Mouse (Mus musculus) heart, adult 2 months (tissue): ENCODE results near the gene Trak1.

Experiments used
- CTCF ChIP-seq: fragments of 200-600 bp; IDR thresholded peaks from 2 replicates; pipeline ENCODE4 v1.8.1; 2022; ENCODE audit warnings: antibody characterized with exemption, mild to moderate bottlenecking, moderate library complexity
- POLR2A ChIP-seq: fragments of 200-500 bp; IDR thresholded peaks from 2 replicates; pipeline ENCODE4 v1.6.1; 2011; ENCODE audit warnings: mild to moderate bottlenecking, low read depth, low read length, control low read depth; ENCODE audit not compliant: insufficient read depth

GRCm38 (mm10) chr9:121330065-121330464 is 32.8 kb downstream of the Trak1 start:
- no peak for TF ChIP-seq CTCF
- TF ChIP-seq POLR2A, result no peak
